Mouse (Mus musculus) lung, postnatal 10 days (tissue): ENCODE data around the gene Ankrd12.

Experiments
- DNase-seq: peaks from one replicate; pipeline ENCODE4 v3.0.0; 2021

The Ankrd12 gene

GRCm38 (mm10) chr17:65927077-65927476 lies 149.8 kb downstream of the Ankrd12 start:
- no peak for DNase-seq

GRCm38 (mm10) chr17:65924218-65924617 lies 152.7 kb downstream of the Ankrd12 start:
- peak; percentile 61 for DNase-seq

- DNase-seq = no peak
These were observed 154.9 kb downstream of the Ankrd12 start for GRCm38 (mm10) chr17:65921975-65922374.

- no peak for DNase-seq
These were observed 157.7 kb downstream of the Ankrd12 start for GRCm38 (mm10) chr17:65919235-65919634.

- DNase-seq = peak; percentile 95
These were observed 160.7 kb downstream of the Ankrd12 start for GRCm38 (mm10) chr17:65916135-65916668.
